Mouse (Mus musculus) CH12.LX (cell line): ENCODE results near the gene Mgat5.

ENCODE experiments used
- CHD2 ChIP-seq: IDR thresholded peaks from 2 replicates; pipeline ENCODE4 v1.6.1; 2011; ENCODE audit warnings: low read length, improper control_type of control experiment
- CTCF ChIP-seq, 2 experiments: IDR thresholded peaks in 1 of 2; conservative IDR thresholded peaks in 1 of 2; 2 replicates each; pipeline ENCODE4 v1.5.1; 2011 to 2012; ENCODE audit warnings: low read depth in 2 of 2, low read length in 2 of 2, improper control_type of control experiment in 1 of 2, inconsistent platforms in 1 of 2, mild to moderate bottlenecking in 1 of 2, moderate library complexity in 1 of 2
- HCFC1 ChIP-seq: IDR thresholded peaks from 2 replicates; pipeline ENCODE4 v1.6.1; 2012; ENCODE audit warnings: low read depth, mild to moderate bottlenecking, inconsistent platforms, low read length, improper control_type of control experiment
- MAZ ChIP-seq: IDR thresholded peaks from 2 replicates; pipeline ENCODE4 v1.6.1; 2012; ENCODE audit warnings: low read depth, mild to moderate bottlenecking, inconsistent platforms, low read length, improper control_type of control experiment, moderate library complexity
- POLR2AphosphoS2 ChIP-seq: IDR thresholded peaks from 2 replicates; pipeline ENCODE4 v1.6.1; 2011; ENCODE audit warnings: low read depth, low read length, improper control_type of control experiment
- TBP ChIP-seq: conservative IDR thresholded peaks from 2 replicates; pipeline ENCODE4 v1.6.1; 2011; ENCODE audit warnings: low read depth, low read length, improper control_type of control experiment
- ZC3H11A ChIP-seq: IDR thresholded peaks from 2 replicates; pipeline ENCODE4 v1.6.1; 2012; ENCODE audit warnings: low read depth, mild to moderate bottlenecking, inconsistent platforms, low read length, improper control_type of control experiment
- ZMIZ1 ChIP-seq: IDR thresholded peaks from 2 replicates; pipeline ENCODE4 v1.6.1; 2012; ENCODE audit warnings: low read depth, mild to moderate bottlenecking, inconsistent platforms, low read length, improper control_type of control experiment

GRCm38 (mm10) chr1:127414500-127414899, 209.7 kb downstream of the Mgat5 start:
- TF ChIP-seq CTCF (conservative IDR thresholded peaks at IDR 0.05 in 1 of 2, IDR thresholded peaks at IDR 0.05 in 1 of 2; ENCODE audit: low read depth in 2 of 2, low read length in 2 of 2) (no peak), ZMIZ1 (no peak), POLR2AphosphoS2 (no peak), CHD2 (no peak), MAZ (no peak), HCFC1 (no peak), ZC3H11A (no peak), TBP (no peak)
